Mouse (Mus musculus): ENCODE data around the gene Nedd9.

- TF ChIP-seq POLR2A (IDR thresholded peaks at IDR 0.05; ENCODE audit: low read depth, low read length), result no peak
- TF ChIP-seq RAD21 (IDR thresholded peaks at IDR 0.05; ENCODE audit: low read depth, low read length), result no peak
- TF ChIP-seq JUND (conservative IDR thresholded peaks at IDR 0.05; ENCODE audit: low read depth, low read length), result no peak
- TF ChIP-seq BHLHE40 (IDR thresholded peaks at IDR 0.05; ENCODE audit: low read depth, low read length), result no peak
- no peak for TF ChIP-seq USF1 (IDR thresholded peaks at IDR 0.05; ENCODE audit: low read depth, low read length)
- TF ChIP-seq CTCF (conservative IDR thresholded peaks at IDR 0.05 in 1 of 2, IDR thresholded peaks at IDR 0.05 in 1 of 2; ENCODE audit: low read depth in 2 of 2, low read length in 2 of 2), result no peak
- TF ChIP-seq EP300 (IDR thresholded peaks at IDR 0.05; ENCODE audit: low read length), result no peak
- TF ChIP-seq NELFE (IDR thresholded peaks at IDR 0.05; ENCODE audit: low read depth, low read length), result no peak
- no peak for TF ChIP-seq NRF1 (IDR thresholded peaks at IDR 0.05; ENCODE audit: low read depth, low read length)
- TF ChIP-seq MEF2A (IDR thresholded peaks at IDR 0.05; ENCODE audit: borderline replicate concordance, low read depth, low read length), result no peak
- TF ChIP-seq MAZ (IDR thresholded peaks at IDR 0.05; ENCODE audit: low read depth, low read length), result no peak
- no peak for TF ChIP-seq ZNF384 (IDR thresholded peaks at IDR 0.05; ENCODE audit: low read depth, low read length)
- TF ChIP-seq SMC3 (IDR thresholded peaks at IDR 0.05; ENCODE audit: low read depth, low read length), result no peak
Observed at GRCm38 (mm10) chr13:41420376-41420775, 66.8 kb downstream of the Nedd9 start.
